Mouse (Mus musculus): ENCODE results near the gene Rgma.

DNA sequence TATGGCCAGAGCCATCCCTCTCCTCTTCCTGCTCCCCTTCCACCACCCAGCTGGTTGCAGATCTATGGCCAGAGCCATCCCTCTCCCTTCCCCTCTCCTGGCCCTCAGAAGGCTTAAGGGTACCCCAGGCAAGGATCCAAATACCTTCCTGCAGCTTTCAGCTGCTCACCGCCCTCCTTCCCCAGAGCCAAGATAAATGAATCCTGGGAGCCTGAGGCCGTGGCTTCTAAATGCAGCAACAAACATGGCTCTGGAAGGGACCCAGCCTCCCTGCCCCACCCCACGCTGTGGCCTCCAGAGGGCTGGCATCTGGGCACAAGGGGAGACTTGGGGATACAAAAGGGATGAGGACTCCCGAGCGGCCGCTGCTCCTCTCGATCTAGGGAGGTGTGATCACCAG lies 37.1 kb downstream of the Rgma start:
- TF ChIP-seq CTCF (IDR thresholded peaks at IDR 0.05; ENCODE audit: extremely low read depth, insufficient read depth, insufficient read length, insufficient replicate concordance) (no peak), POLR2A (IDR thresholded peaks at IDR 0.05; ENCODE audit: low read depth, low read length) (no peak)
